Mouse (Mus musculus) stomach, postnatal 0 days (tissue): ENCODE measurements at regions not wholly inside any gene's neighbourhood (a gene's known extent, or its start where the extent isn't known, plus 50 kb on each side); places are given as distances from the start of the nearest gene placed in this dataset.

Experiments
- CTCF ChIP-seq: IDR thresholded peaks from 2 replicates; pipeline ENCODE4 v1.5.1; 2016; ENCODE audit warnings: antibody characterized with exemption, low read depth, mild to moderate bottlenecking, moderate library complexity
- EP300 ChIP-seq: optimal IDR thresholded peaks from 2 replicates; pipeline ENCODE3; 2016; ENCODE audit warnings: antibody characterized with exemption

DNA sequence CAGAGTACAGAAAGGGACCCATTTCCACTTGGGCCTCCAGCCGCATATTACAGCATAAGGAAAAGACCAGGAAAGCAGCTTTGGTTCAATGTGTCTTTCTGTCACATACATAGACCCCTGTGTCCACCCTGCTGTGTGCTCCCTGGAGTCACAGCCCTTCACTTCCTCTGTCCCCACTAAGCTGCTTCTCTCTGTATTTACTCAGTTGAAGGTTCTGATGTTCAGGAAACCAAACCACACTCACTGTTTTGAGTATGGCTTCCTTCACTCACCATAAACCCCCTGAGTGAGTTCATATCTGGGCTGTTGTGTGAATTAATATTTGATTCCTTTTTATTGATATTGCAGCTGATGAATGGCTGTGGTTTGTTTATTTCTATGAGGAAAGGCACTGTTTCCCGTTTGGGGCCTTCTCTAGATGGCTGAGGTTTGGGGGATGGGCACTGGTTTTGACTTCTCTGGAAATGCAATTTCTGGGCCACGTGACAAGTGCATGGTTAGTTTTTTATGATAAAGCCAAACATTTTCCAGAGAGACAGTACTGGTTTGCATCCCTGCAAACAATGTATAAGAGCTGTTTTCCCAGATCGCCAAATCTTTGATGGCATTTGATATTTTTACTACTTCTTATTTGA is 157.0 kb upstream of the Ctnnb1 start:
- TF ChIP-seq EP300, result no peak
- TF ChIP-seq CTCF, result no peak
